16 mouse cellular contexts compared by ENCODE assay signal in the genomic region with DNA sequence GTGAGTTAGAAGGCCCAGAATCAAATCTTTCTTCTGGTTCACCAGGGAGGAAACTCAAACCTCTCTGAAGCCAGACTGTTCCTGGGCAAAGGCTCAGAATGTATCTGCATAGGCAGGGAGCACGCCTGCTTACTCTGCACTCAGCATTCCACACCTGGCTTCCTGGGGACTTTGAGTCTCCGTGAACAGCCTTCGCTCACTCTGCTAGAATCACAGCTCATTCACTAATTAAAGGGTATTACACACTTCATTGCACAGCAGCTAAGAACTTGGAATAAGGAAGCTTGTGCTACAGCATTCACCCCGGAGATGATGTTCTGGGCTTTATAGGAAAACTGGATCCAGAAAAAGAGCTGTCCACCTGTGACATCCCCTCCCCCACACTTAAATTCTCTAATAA. TPM values are rescaled to one million over a fixed set of nuclear protein-coding genes. Genes with fewer than 3 reads are reported as not detected.
"Had no signal": no experiment of that assay in that cellular context is flagged by ENCODE, and none has a peak within 500 bp of the region (broad histone marks: within the 10 kb centered on the region; RNA-seq: fewer than 3 reads in every experiment).

No protein-coding gene starts in this region.

- H3K4me2 ChIP-seq: limb, embryonic 12.5 days; limb, embryonic 15.5 days; liver, embryonic 11.5 days; lung, embryonic 14.5 days had no signal

- ATAC-seq: liver, postnatal 0 days; lung, postnatal 0 days had no signal

- H3K9me3 ChIP-seq: limb, embryonic 12.5 days; limb, embryonic 15.5 days had no signal

- H3K27ac ChIP-seq: limb, embryonic 12.5 days; limb, embryonic 15.5 days; liver, embryonic 14.5 days; macrophage had no signal

- H3K9ac ChIP-seq: limb, embryonic 12.5 days; limb, embryonic 15.5 days; liver, embryonic 14.5 days; liver, postnatal 0 days; lung, embryonic 14.5 days had no signal

- H3K36me3 ChIP-seq: limb, embryonic 12.5 days; limb, embryonic 15.5 days had no signal

- DNase-seq: kidney, adult 8-10 months; kidney, postnatal 14 days; kidney, postnatal 4 days; left cerebral cortex, postnatal 4 days; liver, postnatal 0 days; lung, embryonic 14.5 days; midbrain, embryonic 14.5 days; thymus, adult 18-20 months; thymus, postnatal 36 days had no signal

- H3K4me3 ChIP-seq: limb, embryonic 12.5 days; limb, embryonic 15.5 days; myocyte had no signal

RNA-seq across cellular contexts. Expression of a gene that starts 3.7 kb away (rescaled TPM):
- polyA plus RNA-seq: liver, postnatal 0 days; macrophage; myocyte had no signal
